Mouse (Mus musculus) liver, embryonic 12.5 days (tissue): Measurements from ENCODE around the gene Zfyve16. TPM values are rescaled to one million over a fixed set of nuclear protein-coding genes. Genes with fewer than 3 reads are reported as not detected.
A peak's percentile ranks its signal among the peaks of the same experiment; 100 is the strongest.

ENCODE experiments used
- ATAC-seq: fragments of 200-750 bp; cut with Nextera tagmentation; 2 replicates; pipeline ENCODE4 v1.8.0; 2017; ENCODE audit warnings: moderate number of reproducible peaks, mild to moderate bottlenecking, moderate library complexity
- H3K27ac ChIP-seq: fragments of 300-500 bp; sonication (generic); 2 replicates; pipeline ENCODE4 v1.5.1; 2016; ENCODE audit warnings: mild to moderate bottlenecking
- H3K27me3 ChIP-seq: fragments of 300-500 bp; sonication (generic); replicated peaks from 2 replicates; pipeline ENCODE4 v1.6.1; 2016; ENCODE audit warnings: mild to moderate bottlenecking, moderate library complexity
- H3K36me3 ChIP-seq: fragments of 300-500 bp; sonication (generic); 2 replicates; pipeline ENCODE4 v1.6.1; 2016; ENCODE audit warnings: mild to moderate bottlenecking, moderate library complexity
- H3K4me1 ChIP-seq: fragments of 300-500 bp; sonication (generic); 2 replicates; pipeline ENCODE4 v1.6.1; 2016
- H3K4me2 ChIP-seq: fragments of 300-500 bp; sonication (generic); 2 replicates; pipeline ENCODE4 v1.6.1; 2016; ENCODE audit warnings: mild to moderate bottlenecking, moderate library complexity
- H3K4me3 ChIP-seq: fragments of 300-500 bp; sonication (generic); 2 replicates; pipeline ENCODE4 v1.5.1; 2016; ENCODE audit warnings: mild to moderate bottlenecking, moderate library complexity
- H3K9ac ChIP-seq: fragments of 300-500 bp; sonication (generic); 2 replicates; pipeline ENCODE4 v1.6.1; 2016; ENCODE audit warnings: mild to moderate bottlenecking, moderate library complexity
- H3K9me3 ChIP-seq: fragments of 300-500 bp; sonication (generic); replicated peaks from 2 replicates; pipeline ENCODE4 v1.6.1; 2016; ENCODE audit warnings: mild to moderate bottlenecking, moderate library complexity
- WGBS: fragments of 180-500 bp; shearing (Covaris S2); methylation state at CpG from one replicate; pipeline ENCODE4 v1.1.7; 2016; ENCODE audit not compliant: insufficient replicate concordance; 5-methylcytosine and 5-hydroxymethylcytosine counted together
- polyA plus RNA-seq: library from polyadenylated mRNA; unstranded; fragments of >200 nt; fragmentation: Nextera tagmentation; extraction: Ambion mirVana; gene quantifications from 2 replicates; pipeline ENCODE4 v1.2.1, GENCODE M21; 2016

Gene Zfyve16
- 3.0 and 3.1 TPM in 2 replicates for polyA plus RNA-seq

GRCm38 (mm10) chr13:92530721-92531211 is at the start of gene Zfyve16:
TSS of gene Zfyve16 (minus strand) at chr13:92530868.
- peaks cover 16% of the 10 kb centered on the region for H3K4me1 ChIP-seq
- no peaks in the 10 kb centered on the region for H3K36me3 ChIP-seq
- under 1% methylated on average over 46 of the region's 46 CpGs for WGBS
- H3K4me3 ChIP-seq, result peak within 1 kb of the TSS; percentile 76
- peak; percentile 96 for ATAC-seq
- no peaks in the 10 kb centered on the region; the same call in 1 of the 2 replicates for H3K27me3 ChIP-seq
- no peaks in the 10 kb centered on the region for H3K9me3 ChIP-seq
- H3K9ac ChIP-seq, result peak within 1 kb of the TSS; percentile 75
- peak within 1 kb of the TSS; percentile 91 for H3K4me2 ChIP-seq
- peak within 1 kb of the TSS; percentile 93 for H3K27ac ChIP-seq

GRCm38 (mm10) chr13:92578210-92578609 is 47.5 kb upstream of the Zfyve16 start:
- no peak overlapping the region for H3K4me3 ChIP-seq
- H3K4me2 ChIP-seq, result no peak overlapping the region
- no peaks in the 10 kb centered on the region for H3K9me3 ChIP-seq
- WGBS, result 62% methylated on average over 4 of the region's 4 CpGs
- H3K4me1 ChIP-seq, result peaks cover 13% of the 10 kb centered on the region
- no peaks in the 10 kb centered on the region for H3K36me3 ChIP-seq
- H3K27ac ChIP-seq, result no peak overlapping the region
- ATAC-seq, result no peak
- H3K27me3 ChIP-seq, result no peaks in the 10 kb centered on the region
- H3K9ac ChIP-seq, result no peak overlapping the region

GRCm38 (mm10) chr13:92576688-92577087 is 46.0 kb upstream of the Zfyve16 start:
- no peak overlapping the region for H3K27ac ChIP-seq
- no peak for ATAC-seq
- no peaks in the 10 kb centered on the region for H3K36me3 ChIP-seq
- H3K27me3 ChIP-seq, result no peaks in the 10 kb centered on the region
- no peaks in the 10 kb centered on the region for H3K9me3 ChIP-seq
- H3K4me2 ChIP-seq, result no peak overlapping the region
- H3K9ac ChIP-seq, result no peak overlapping the region
- H3K4me1 ChIP-seq, result peaks cover 13% of the 10 kb centered on the region
- 44% methylated on average over 6 of the region's 6 CpGs for WGBS
- H3K4me3 ChIP-seq, result no peak overlapping the region

- no peak within 1 kb of the TSS for H3K4me3 ChIP-seq
- no peak within 1 kb of the TSS for H3K4me2 ChIP-seq
- H3K27ac ChIP-seq, result no peak within 1 kb of the TSS
- no peak for ATAC-seq
- no peaks in the 10 kb centered on the region for H3K36me3 ChIP-seq
- H3K9me3 ChIP-seq, result no peaks in the 10 kb centered on the region
- H3K4me1 ChIP-seq, result peaks cover 9% of the 10 kb centered on the region
- H3K9ac ChIP-seq, result no peak within 1 kb of the TSS
- 0 out of 2 replicates have a peak, but pooled peaks cover 2% of the 10 kb centered on the region for H3K27me3 ChIP-seq
These were observed 45.4 kb upstream of the Zfyve16 start, which contains the start of gene Spz1 for GRCm38 (mm10) chr13:92576072-92576471. TSS of gene Spz1 (minus strand) at chr13:92576172.

- Histone ChIP-seq H3K4me3 (no peak overlapping the region), H3K27ac (no peak overlapping the region), H3K27me3 (no peaks in the 10 kb centered on the region), H3K36me3 (no peaks in the 10 kb centered on the region), H3K9me3 (no peaks in the 10 kb centered on the region), H3K4me1 (no peaks in the 10 kb centered on the region), H3K9ac (no peak overlapping the region), H3K4me2 (no peak overlapping the region)
- no peak for ATAC-seq
- whole genome bisulfite sequencing, result 52% methylated on average over 5 of the region's 5 CpGs
These were observed 28.8 kb upstream of the Zfyve16 start for GRCm38 (mm10) chr13:92559429-92559828.

- no peaks in the 10 kb centered on the region for H3K27me3 ChIP-seq
- H3K4me3 ChIP-seq, result no peak overlapping the region
- H3K4me1 ChIP-seq, result no peaks in the 10 kb centered on the region
- H3K27ac ChIP-seq, result no peak overlapping the region
- H3K9ac ChIP-seq, result no peak overlapping the region
- WGBS, result 48% methylated on average over 2 of the region's 2 CpGs
- H3K9me3 ChIP-seq, result no peaks in the 10 kb centered on the region
- no peak overlapping the region for H3K4me2 ChIP-seq
- H3K36me3 ChIP-seq, result no peaks in the 10 kb centered on the region
- ATAC-seq, result no peak
These were observed 26.6 kb upstream of the Zfyve16 start for GRCm38 (mm10) chr13:92557229-92557628.

GRCm38 (mm10) chr13:92556458-92557126 is 25.9 kb upstream of the Zfyve16 start:
- H3K36me3 ChIP-seq, result no peaks in the 10 kb centered on the region
- no peak overlapping the region for H3K4me2 ChIP-seq
- H3K9me3 ChIP-seq, result 0 out of 2 replicates have a peak, but pooled peaks cover under 1% of the 10 kb centered on the region
- 63% methylated on average over 8 of the region's 8 CpGs for WGBS
- no peak overlapping the region for H3K4me3 ChIP-seq
- ATAC-seq, result no peak
- no peak overlapping the region for H3K27ac ChIP-seq
- H3K27me3 ChIP-seq, result no peaks in the 10 kb centered on the region
- no peaks in the 10 kb centered on the region for H3K4me1 ChIP-seq
- H3K9ac ChIP-seq, result no peak overlapping the region

- 64% methylated on average over 4 of the region's 4 CpGs for WGBS
- no peak for ATAC-seq
- Histone ChIP-seq H3K36me3 (no peaks in the 10 kb centered on the region), H3K27ac (no peak overlapping the region), H3K4me2 (no peak overlapping the region), H3K27me3 (no peaks in the 10 kb centered on the region), H3K4me3 (no peak overlapping the region), H3K4me1 (no peaks in the 10 kb centered on the region), H3K9ac (no peak overlapping the region), H3K9me3 (peaks cover 18% of the 10 kb centered on the region)
These were observed 16.4 kb upstream of the Zfyve16 start for GRCm38 (mm10) chr13:92547093-92547492.

- no peaks in the 10 kb centered on the region for H3K9me3 ChIP-seq
- no peak overlapping the region for H3K4me3 ChIP-seq
- no peaks in the 10 kb centered on the region for H3K4me1 ChIP-seq
- H3K27me3 ChIP-seq, result no peaks in the 10 kb centered on the region; the same call in 1 of the 2 replicates
- H3K4me2 ChIP-seq, result no peak overlapping the region
- no peak overlapping the region for H3K9ac ChIP-seq
- 48% methylated on average over 6 of the region's 6 CpGs for WGBS
- ATAC-seq, result no peak
- no peaks in the 10 kb centered on the region for H3K36me3 ChIP-seq
- no peak overlapping the region for H3K27ac ChIP-seq
These were observed 10.3 kb upstream of the Zfyve16 start for GRCm38 (mm10) chr13:92540997-92541396.

- Histone ChIP-seq H3K4me1 (no peaks in the 10 kb centered on the region), H3K4me2 (no peak overlapping the region), H3K9ac (no peak overlapping the region), H3K36me3 (no peaks in the 10 kb centered on the region), H3K9me3 (no peaks in the 10 kb centered on the region), H3K27me3 (no peaks in the 10 kb centered on the region; the same call in 1 of the 2 replicates), H3K27ac (no peak overlapping the region), H3K4me3 (no peak overlapping the region)
- ATAC-seq, result no peak
- 51% methylated on average over 4 of the region's 4 CpGs for WGBS
These were observed 8.5 kb upstream of the Zfyve16 start for GRCm38 (mm10) chr13:92539126-92539525.

GRCm38 (mm10) chr13:92533801-92534200 is 3.1 kb upstream of the Zfyve16 start:
- Histone ChIP-seq H3K9ac (no peak overlapping the region), H3K9me3 (no peaks in the 10 kb centered on the region), H3K27me3 (no peaks in the 10 kb centered on the region; the same call in none of the 2 replicates), H3K36me3 (no peaks in the 10 kb centered on the region), H3K4me1 (peaks cover 16% of the 10 kb centered on the region), H3K4me2 (no peak overlapping the region), H3K27ac (no peak overlapping the region), H3K4me3 (no peak overlapping the region)
- ATAC-seq, result no peak
- WGBS, result 27% methylated on average over 2 of the region's 2 CpGs

- no peaks in the 10 kb centered on the region; the same call in 1 of the 2 replicates for H3K27me3 ChIP-seq
- H3K36me3 ChIP-seq, result no peaks in the 10 kb centered on the region
- H3K9ac ChIP-seq, result no peak overlapping the region
- peaks cover 16% of the 10 kb centered on the region for H3K4me1 ChIP-seq
- no peak for ATAC-seq
- H3K4me2 ChIP-seq, result no peak overlapping the region
- H3K27ac ChIP-seq, result no peak overlapping the region
- no peaks in the 10 kb centered on the region for H3K9me3 ChIP-seq
- WGBS, result 67% methylated on average over 2 of the region's 2 CpGs
- H3K4me3 ChIP-seq, result no peak overlapping the region
These were observed 1.5 kb upstream of the Zfyve16 start for GRCm38 (mm10) chr13:92532216-92532615.
